Mouse (Mus musculus): ENCODE data around the gene Thtpa.

Thtpa gene

GRCm38 (mm10) chr14:55078366-55078989 is 16.1 kb upstream of the Thtpa start:
- no peak for DNase-seq

- peak; percentile 33 to 78 for DNase-seq
Observed at GRCm38 (mm10) chr14:55079214-55079970, 15.2 kb upstream of the Thtpa start.

- DNase-seq, result no peak
Observed at GRCm38 (mm10) chr14:55081105-55081504, 13.5 kb upstream of the Thtpa start.

- no peak for DNase-seq
Observed at GRCm38 (mm10) chr14:55083481-55083880, 11.1 kb upstream of the Thtpa start.

GRCm38 (mm10) chr14:55085324-55086008 is 9.1 kb upstream of the Thtpa start:
- peak in 1 of 2 experiments; percentile 15 for DNase-seq

- no peak for DNase-seq
Observed at GRCm38 (mm10) chr14:55086009-55086514, 8.5 kb upstream of the Thtpa start.

GRCm38 (mm10) chr14:55089199-55089947 is 5.2 kb upstream of the Thtpa start:
- DNase-seq, result no peak

- no peak for DNase-seq
Observed at GRCm38 (mm10) chr14:55091209-55091865, 3.2 kb upstream of the Thtpa start.

GRCm38 (mm10) chr14:55092011-55092577 is 2.5 kb upstream of the Thtpa start, which contains the start of gene Zfhx2:
Zfhx2 (minus strand) TSS chr14:55092324.
- DNase-seq, result peak; percentile 91

- DNase-seq, result no peak
Observed at GRCm38 (mm10) chr14:55093927-55094326, 657 bp upstream of the Thtpa start.

GRCm38 (mm10) chr14:55095263-55095662 is 679 bp downstream of the Thtpa start:
- no peak for DNase-seq

GRCm38 (mm10) chr14:55095671-55096070 is 1.1 kb downstream of the Thtpa start:
- no peak for DNase-seq

- DNase-seq, result peak in 1 of 2 experiments; percentile 22
Observed at GRCm38 (mm10) chr14:55096573-55097087, 2.0 kb downstream of the Thtpa start.

- no peak for DNase-seq
Observed at GRCm38 (mm10) chr14:55097646-55098045, 3.1 kb downstream of the Thtpa start.

GRCm38 (mm10) chr14:55098067-55098466 is 3.5 kb downstream of the Thtpa start:
- DNase-seq, result peak; percentile 65 to 68

GRCm38 (mm10) chr14:55101592-55101991 is 7.0 kb downstream of the Thtpa start:
- peak in 1 of 2 experiments; percentile 74 for DNase-seq

GRCm38 (mm10) chr14:55102253-55102785 is 7.7 kb downstream of the Thtpa start:
- DNase-seq, result peak in 1 of 2 experiments; percentile 18

- no peak for DNase-seq
Observed at GRCm38 (mm10) chr14:55104365-55104764, 9.8 kb downstream of the Thtpa start.

- DNase-seq, result no peak
Observed at GRCm38 (mm10) chr14:55105386-55105785, 10.8 kb downstream of the Thtpa start.

GRCm38 (mm10) chr14:55105836-55106809 is 11.5 kb downstream of the Thtpa start, which contains the start of gene Ap1g2:
Ap1g2 (minus strand) TSS chr14:55106593.
- DNase-seq, result peak; percentile 85

Measured in lung, postnatal 4 days (tissue).